ENCODE assay signal across 20 mouse cellular contexts in genomic region chr9:22645844-22646390, GRCm38 (mm10).
A peak's percentile ranks its signal among the peaks of the same experiment; 100 is the strongest.
DNase-seq lines count a peak whose midpoint lies in the region; ATAC-seq and TF ChIP-seq lines count a peak whose summit lies in the region.
"Had no signal": no experiment of that assay in that cellular context is flagged by ENCODE, and none has a peak within 500 bp of the region (broad histone marks: within the 10 kb centered on the region; RNA-seq: fewer than 3 reads in every experiment).

No protein-coding gene starts in this region.

- H3K9ac ChIP-seq in CH12.LX (ENCODE audit: insufficient read depth, low read depth), result no peak overlapping the region
- H3K9ac ChIP-seq: embryonic facial prominence, embryonic 15.5 days; forebrain, embryonic 15.5 days; heart, embryonic 12.5 days; hindbrain, embryonic 15.5 days had no signal

- in situ Hi-C loops in CH12.LX (cut with MboI; ENCODE audit: low pct_ligation_motif_present, low pct_unique_long_range_greater_than_20kb, low sequenced_read_pairs), result no loop called here

- TF ChIP-seq EP300 in CH12.LX (IDR thresholded peaks at IDR 0.05; ENCODE audit: low read length), result peak; percentile 23; the same call in 1 of the 2 replicates

- no peak overlapping the region for H3K4me2 ChIP-seq in CH12.LX (ENCODE audit: insufficient read depth, low read depth, poor library complexity, severe bottlenecking)
- H3K4me2 ChIP-seq: embryonic facial prominence, embryonic 15.5 days; forebrain, embryonic 15.5 days; heart, embryonic 12.5 days; hindbrain, embryonic 15.5 days had no signal

- no peak for TF ChIP-seq POLR2A in CH12.LX (IDR thresholded peaks at IDR 0.05; ENCODE audit: low read depth, low read length)

- no peak overlapping the region for H3K4me3 ChIP-seq in CH12.LX (replicated peaks in 1 of 3; ENCODE audit: low read depth in 2 of 3, low read length in 2 of 3, poor library complexity in 1 of 3)
- H3K4me3 ChIP-seq: embryonic facial prominence, embryonic 15.5 days; erythroblast, embryonic 14.5 days; forebrain, embryonic 10.5 days; forebrain, embryonic 15.5 days; heart, embryonic 12.5 days; hindbrain, embryonic 15.5 days had no signal

- 0 out of 2 replicates have a peak, but pooled peaks have one; percentile 26 for ATAC-seq in granulocyte monocyte progenitor cell, adult 5-6 weeks (replicated peaks; ENCODE audit: poor library complexity, severe bottlenecking)
- ATAC-seq: forebrain, embryonic 15.5 days; Patski had no signal

- no peaks in the 10 kb centered on the region for H3K27me3 ChIP-seq in CH12.LX (replicated peaks)
- H3K27me3 ChIP-seq: embryonic facial prominence, embryonic 15.5 days; forebrain, embryonic 15.5 days; heart, embryonic 12.5 days; hindbrain, embryonic 15.5 days; Patski had no signal

- dilution Hi-C loops in CH12.LX (cut with MboI; ENCODE audit: extremely low pct_ligation_motif_present, extremely low pct_unique_long_range_greater_than_20kb, low sequenced_read_pairs), result no loop called here

- TF ChIP-seq RAD21 in CH12.LX (IDR thresholded peaks at IDR 0.05; ENCODE audit: low read depth, low read length), result no peak

- no peak overlapping the region for H3K27ac ChIP-seq in CH12.LX (ENCODE audit: insufficient read depth, low read depth)
- H3K27ac ChIP-seq: embryonic facial prominence, embryonic 15.5 days; forebrain, embryonic 10.5 days; forebrain, embryonic 15.5 days; hindbrain, embryonic 15.5 days had no signal

- TF ChIP-seq CTCF in CH12.LX (conservative IDR thresholded peaks at IDR 0.05 in 1 of 2, IDR thresholded peaks at IDR 0.05 in 1 of 2; ENCODE audit: low read depth in 2 of 2, low read length in 2 of 2), result no peak

- peak; percentile 42 for DNase-seq in CD4-positive helper T cell, adult 2 months (ENCODE audit: low read depth, low spot score)
- no peak for DNase-seq in CH12.LX (ENCODE audit: extremely low read depth)
- peak; percentile 58 for DNase-seq in naive thymus-derived CD4-positive, alpha-beta T cell, adult 2 months (ENCODE audit: low read depth)
- DNase-seq in ovary, postnatal 14 days (ENCODE audit: low spot score), result no peak
- DNase-seq in adrenal gland, adult 8-10 months, result no peak
- DNase-seq in frontal cortex, postnatal 10 days (ENCODE audit: low spot score in 2 of 2), result no peak
- DNase-seq: adrenal gland, adult 2 months; adrenal gland, postnatal 36 days; cerebellum, adult 2 months; cerebellum, postnatal 10 days; embryo, embryonic 11 days; gastrocnemius, postnatal 14 days had no signal

- H3K9me3 ChIP-seq in CH12.LX (replicated peaks; ENCODE audit: low read length), result peaks cover 4% of the 10 kb centered on the region
- H3K9me3 ChIP-seq: embryonic facial prominence, embryonic 15.5 days; forebrain, embryonic 10.5 days; forebrain, embryonic 15.5 days; heart, embryonic 12.5 days; hindbrain, embryonic 15.5 days had no signal

- no peaks in the 10 kb centered on the region for H3K79me2 ChIP-seq in CH12.LX (replicated peaks; ENCODE audit: control insufficient read depth, extremely low read depth, insufficient read depth, poor library complexity, severe bottlenecking)

- no peaks in the 10 kb centered on the region for H3K36me3 ChIP-seq in CH12.LX (replicated peaks in 1 of 2; ENCODE audit: control insufficient read depth in 1 of 2, insufficient read depth in 1 of 2, low read length in 1 of 2)
- H3K36me3 ChIP-seq: embryonic facial prominence, embryonic 15.5 days; forebrain, embryonic 10.5 days; forebrain, embryonic 15.5 days; hindbrain, embryonic 15.5 days had no signal

- peaks cover 12 to 28% of the 10 kb centered on the region in 2 experiments for H3K4me1 ChIP-seq in CH12.LX (ENCODE audit: control insufficient read depth in 1 of 2, insufficient read depth in 2 of 2)
- H3K4me1 ChIP-seq: embryonic facial prominence, embryonic 15.5 days; forebrain, embryonic 10.5 days; forebrain, embryonic 15.5 days had no signal

TF ChIP-seq in CH12.LX, 34 proteins besides CTCF, POLR2A, EP300 and RAD21:
- peak; percentile 29; the same call in 1 of the 2 replicates for TF ChIP-seq BHLHE40 (IDR thresholded peaks at IDR 0.05; ENCODE audit: low read depth, low read length)
- no peak for TF ChIP-seq GABPA (IDR thresholded peaks at IDR 0.05; ENCODE audit: insufficient replicate concordance, low read depth, low read length)
- no peak for TF ChIP-seq MXI1 (IDR thresholded peaks at IDR 0.05; ENCODE audit: low read depth, low read length)
- TF ChIP-seq IRF4 (IDR thresholded peaks at IDR 0.05; ENCODE audit: low read depth, low read length), result peak; percentile 34; the same call in 1 of the 2 replicates
- no peak for TF ChIP-seq TBP (conservative IDR thresholded peaks at IDR 0.05; ENCODE audit: low read depth, low read length)

Comparison
In these comparisons a context has a peak if more than half of its experiments do, and no peak if none do; other contexts are left out.
1. DNase-seq: peak in CD4-positive helper T cell, adult 2 months (single experiment) and naive thymus-derived CD4-positive, alpha-beta T cell, adult 2 months (single experiment); none in CH12.LX (single experiment), ovary, postnatal 14 days (single experiment), adrenal gland, adult 8-10 months (single experiment) and frontal cortex, postnatal 10 days (0 of 2).